Mouse (Mus musculus): ENCODE data around the gene Gm20715. TPM values are rescaled to one million over a fixed set of nuclear protein-coding genes. Genes with fewer than 3 reads are reported as not detected.
"Not testable (repeated sequence)": the region's sequence is repeated elsewhere in the genome, so short reads cannot be mapped to it uniquely, and the experiment has no call there.

Gm20715 gene
- total RNA-seq, 2 experiments from 2014 or later, result 0.15 to 0.23 TPM

DNA sequence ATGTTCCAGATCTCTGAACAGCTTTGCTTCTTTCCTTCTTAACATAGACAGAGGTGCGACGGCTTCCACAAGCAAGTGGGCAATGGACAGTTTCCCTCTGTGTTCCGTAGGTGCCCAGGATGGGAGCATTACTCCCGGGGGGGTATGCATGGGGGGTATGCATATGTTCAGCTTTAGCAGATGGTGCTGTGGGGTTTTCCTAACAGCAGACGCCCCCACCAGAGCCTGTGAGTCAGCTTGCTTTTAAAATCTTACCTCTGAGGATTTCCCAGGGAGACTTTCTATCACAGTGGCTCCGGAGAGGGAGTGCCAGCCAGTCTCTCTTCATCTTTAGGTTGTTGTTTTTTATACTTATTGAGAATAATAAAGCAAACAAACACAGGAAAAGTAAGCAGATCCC lies 9.8 kb downstream of the Gm20715 start:
- no peak for DNase-seq (ENCODE audit: extremely low spot score in 1 of 2, low spot score in 1 of 2)

DNA sequence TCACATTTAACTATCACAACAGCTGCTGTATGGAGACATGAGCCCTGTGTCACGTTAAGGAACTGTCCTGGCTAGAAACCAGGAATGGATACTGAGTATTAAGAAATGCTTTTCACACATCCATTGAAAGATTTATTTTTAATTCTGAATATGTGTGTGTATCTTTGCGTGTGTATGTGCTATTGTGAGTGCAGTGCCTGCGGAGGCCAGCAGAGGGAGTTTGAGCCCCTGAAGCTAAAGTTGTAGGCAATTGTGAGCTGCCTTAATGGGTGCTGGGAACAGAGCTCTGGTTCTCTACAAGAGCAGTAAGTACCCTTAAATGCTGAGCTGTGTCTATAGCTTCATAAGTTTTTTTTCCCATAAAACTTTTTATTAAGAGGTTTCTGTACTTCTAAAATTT lies 19.3 kb downstream of the Gm20715 start:
- DNase-seq (ENCODE audit: extremely low spot score in 1 of 2, low spot score in 1 of 2), result no peak

- peak in 1 of 2 experiments; percentile 33 for DNase-seq (ENCODE audit: extremely low spot score in 1 of 2, low spot score in 1 of 2)
These were observed 20.3 kb downstream of the Gm20715 start for GRCm38 (mm10) chr7:6430342-6430741.

DNA sequence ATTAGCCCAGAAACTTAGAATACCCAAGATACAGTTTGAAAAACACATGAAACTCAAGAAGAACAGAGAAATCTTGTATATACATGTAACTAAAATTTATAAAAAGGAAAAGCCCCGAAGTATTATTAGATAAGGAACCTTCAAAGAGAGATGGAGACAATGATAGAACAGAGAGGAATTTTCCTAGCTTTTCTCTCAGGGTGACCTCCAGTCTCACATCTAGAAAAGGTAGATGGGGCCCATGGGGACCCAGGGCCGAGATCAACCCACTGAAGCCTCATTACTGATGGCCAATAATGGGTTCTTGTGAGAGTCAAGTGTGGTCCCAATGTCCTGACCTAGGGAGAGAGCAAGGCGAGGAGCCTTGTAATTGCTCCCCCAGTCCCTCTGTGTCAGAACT lies 28.3 kb downstream of the Gm20715 start, which contains the start of gene Olfr1344:
Gene Olfr1344 (plus strand): TSS at position 301 of the 400 bp plus-strand sequence.
- no peak for DNase-seq (ENCODE audit: extremely low spot score in 1 of 2, low spot score in 1 of 2)

GRCm38 (mm10) chr7:6441173-6441572 lies 31.1 kb downstream of the Gm20715 start:
- no peak for DNase-seq (ENCODE audit: extremely low spot score in 1 of 2, low spot score in 1 of 2)

DNA sequence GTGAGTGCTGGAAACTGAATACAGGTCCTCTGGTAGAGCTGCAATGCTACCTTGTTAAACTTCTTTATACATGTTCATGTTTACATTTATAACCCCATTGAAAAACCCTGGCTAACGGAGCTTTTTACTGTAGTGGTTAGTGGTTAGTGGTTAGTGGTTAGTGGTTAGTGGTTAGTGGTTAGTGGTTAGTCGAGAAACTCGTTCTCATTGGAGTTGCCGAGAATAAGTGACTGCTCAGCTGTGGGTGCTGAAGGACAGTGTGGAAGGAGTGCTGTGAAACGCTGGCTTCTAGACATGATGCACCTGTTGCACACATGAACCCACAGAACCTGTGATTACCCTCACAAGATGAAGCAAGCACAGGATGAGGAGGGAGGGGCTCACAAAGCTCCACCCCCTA lies 37.7 kb downstream of the Gm20715 start:
- no peak for DNase-seq (ENCODE audit: extremely low spot score in 1 of 2, low spot score in 1 of 2)

DNA sequence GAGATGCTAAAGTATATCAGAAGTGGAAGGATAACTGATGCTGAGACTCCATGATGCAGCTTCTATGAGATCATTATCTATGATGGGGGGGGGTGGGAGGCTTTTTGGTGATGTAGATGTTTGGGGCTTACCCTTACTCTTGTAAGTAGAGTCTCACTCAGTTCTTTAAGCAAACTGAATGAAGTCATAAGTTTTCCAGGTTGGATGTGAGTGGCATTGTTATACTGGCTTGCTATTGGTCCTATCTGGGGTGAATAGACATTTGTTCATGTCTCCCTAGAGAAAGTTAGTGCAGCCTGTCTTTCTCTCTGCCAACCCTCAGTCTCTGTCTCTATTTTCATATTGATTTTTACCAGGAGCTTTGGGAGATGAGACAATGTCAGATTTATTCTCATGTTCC lies 45.8 kb downstream of the Gm20715 start, which contains the start of gene Olfr1336:
Gene Olfr1336 (plus strand): TSS at position 301 of the 400 bp plus-strand sequence.
- DNase-seq (ENCODE audit: extremely low spot score in 1 of 2, low spot score in 1 of 2), result no peak

DNA sequence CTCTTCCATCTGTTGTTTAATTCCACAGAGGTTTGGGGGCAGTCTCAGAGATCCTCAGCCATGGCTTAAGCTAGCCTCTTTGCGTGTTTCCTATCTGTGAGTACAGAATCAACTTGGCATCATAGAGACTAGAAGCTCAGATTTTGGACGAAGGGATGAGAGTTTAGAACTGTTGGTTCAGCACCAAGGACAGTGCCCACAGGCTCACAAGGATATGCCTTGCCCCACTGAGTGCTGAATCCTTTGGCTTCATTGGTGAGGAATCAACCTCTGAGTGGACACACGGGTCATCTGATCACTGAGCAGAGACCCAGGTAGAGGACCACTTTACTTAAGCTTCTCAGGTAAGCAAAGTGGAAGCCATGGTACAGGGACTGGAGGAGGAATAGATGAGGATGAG lies 46.3 kb downstream of the Gm20715 start:
- DNase-seq (ENCODE audit: extremely low spot score in 1 of 2, low spot score in 1 of 2), result no peak

DNA sequence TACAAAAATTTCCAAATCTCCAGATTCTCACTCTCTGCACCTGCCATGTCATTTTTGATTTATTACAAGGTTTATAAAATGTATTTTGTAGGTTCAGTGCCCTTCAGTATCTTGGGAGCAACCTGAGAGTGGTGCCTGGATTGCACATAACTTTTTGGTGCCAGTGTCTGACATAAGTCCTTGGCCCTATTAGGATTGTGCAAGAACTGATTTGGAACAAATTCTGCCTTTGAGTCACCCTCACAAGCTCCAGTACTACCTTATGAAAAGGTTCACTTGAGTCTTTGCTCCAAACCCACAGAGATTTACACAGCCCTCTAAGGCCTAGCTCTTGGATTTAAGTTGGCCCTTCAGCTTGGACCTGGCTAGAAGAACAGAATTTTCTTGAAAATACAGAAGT lies 56.9 kb downstream of the Gm20715 start, which contains the start of gene Olfr1346:
Gene Olfr1346 (plus strand): TSS at position 151 of the 400 bp plus-strand sequence.
- DNase-seq (ENCODE audit: extremely low spot score in 1 of 2, low spot score in 1 of 2), result no peak

GRCm38 (mm10) chr7:6477633-6478032 lies 67.6 kb downstream of the Gm20715 start:
- not testable (repeated sequence) for DNase-seq (ENCODE audit: extremely low spot score in 1 of 2, low spot score in 1 of 2)

- no peak for DNase-seq (ENCODE audit: extremely low spot score in 1 of 2, low spot score in 1 of 2)
These were observed 76.8 kb downstream of the Gm20715 start, which contains the start of gene Olfr5 for GRCm38 (mm10) chr7:6486841-6487240. Gene Olfr5 (minus strand): TSS chr7:6486941.

Other genes with a start within 250 kb of the Gm20715 start
- 10 to 100 TPM; 58.2 to 66.7 TPM for gene Zfp444, start 238.1 kb upstream of the Gm20715 start, total RNA-seq (2021)
- not detected for gene Galp, start 213.2 kb upstream of the Gm20715 start, total RNA-seq (2021)
- not detected for gene Zscan5b, start 188.0 kb upstream of the Gm20715 start, total RNA-seq (2021)
- gene Epp13, start 157.6 kb upstream of the Gm20715 start, total RNA-seq (2021), result not detected
- gene Zfp667, start 123.7 kb upstream of the Gm20715 start, total RNA-seq (2021), result 10 to 100 TPM; 16.5 to 17.6 TPM
- gene Zfp583, start 79.0 kb upstream of the Gm20715 start, total RNA-seq (2021), result 10 to 100 TPM; 10.2 to 12.0 TPM
- 1 to 10 TPM; 5.8 to 6.7 TPM for gene Gm3854, start 66.5 kb upstream of the Gm20715 start, total RNA-seq (2021)
- 1 to 10 TPM; 3.8 to 5.6 TPM for gene Zfp78, start 47.0 kb upstream of the Gm20715 start, total RNA-seq (2021)
- 1 to 10 TPM; 6.7 to 7.8 TPM for gene Zfp28, start 27.0 kb upstream of the Gm20715 start, total RNA-seq (2021)
- gene Smim17, start 11.6 kb upstream of the Gm20715 start, total RNA-seq (2021), result 10 to 100 TPM; 18.4 to 22.0 TPM
- gene Olfr1344, start 28.4 kb downstream of the Gm20715 start, total RNA-seq (2021), result 1 to 10 TPM; 1.3 to 2.8 TPM
- not detected for gene Olfr1336, start 45.9 kb downstream of the Gm20715 start, total RNA-seq (2021)
- not detected for gene Olfr1346, start 56.8 kb downstream of the Gm20715 start, total RNA-seq (2021)
- gene Olfr5, start 76.7 kb downstream of the Gm20715 start, total RNA-seq (2021), result not detected
- not detected for gene Olfr1347, start 89.5 kb downstream of the Gm20715 start, total RNA-seq (2021)
- not detected for gene Olfr1348, start 98.5 kb downstream of the Gm20715 start, total RNA-seq (2021)
- not detected for gene Olfr1349, start 112.7 kb downstream of the Gm20715 start, total RNA-seq (2021)
- gene Olfr1350, start 154.6 kb downstream of the Gm20715 start, total RNA-seq (2021), result not detected

Data from layer of hippocampus, postnatal 25 days (tissue).